Mouse (Mus musculus) bone marrow, adult 2 months (tissue): Measurements from ENCODE around the gene Fto.

ENCODE experiments used
- CTCF ChIP-seq: fragments of 200-500 bp; IDR thresholded peaks from 2 replicates; pipeline ENCODE4 v1.5.1; 2011; ENCODE audit warnings: low read length, control low read depth; ENCODE audit not compliant: control insufficient read depth, insufficient read depth
- POLR2A ChIP-seq: fragments of 200-500 bp; IDR thresholded peaks from 2 replicates; pipeline ENCODE4 v1.6.1; 2011; ENCODE audit warnings: low read depth, mild to moderate bottlenecking, control low read depth, low read length, borderline replicate concordance; ENCODE audit not compliant: control insufficient read depth

- no peak for TF ChIP-seq POLR2A
- no peak for TF ChIP-seq CTCF
These were observed 395.3 kb downstream of the Fto start for GRCm38 (mm10) chr8:91708661-91709060.
